In genomic region chr2:61811507-61812421, GRCm38 (mm10) we compare ENCODE assay signal across 7 mouse cellular contexts. TPM values are rescaled to one million over a fixed set of nuclear protein-coding genes. Genes with fewer than 3 reads are reported as not detected.
DNase-seq lines count a peak whose midpoint lies in the region; ATAC-seq and TF ChIP-seq lines count a peak whose summit lies in the region.

No protein-coding gene starts in this region.

- peak overlapping the region; percentile 84 for H3K4me2 ChIP-seq in intestine, postnatal 0 days (replicated peaks; ENCODE audit: low read depth)

- no peaks in the 10 kb centered on the region for H3K36me3 ChIP-seq in spleen, adult 2 months (ENCODE audit: control insufficient read depth, insufficient read depth, low read length)
- no peaks in the 10 kb centered on the region for H3K36me3 ChIP-seq in intestine, postnatal 0 days (ENCODE audit: control insufficient read depth, insufficient read depth)
- no peaks in the 10 kb centered on the region for H3K36me3 ChIP-seq in megakaryocyte, embryonic 14.5 days (replicated peaks; ENCODE audit: low read length)
- no peaks in the 10 kb centered on the region for H3K36me3 ChIP-seq in small intestine, adult 2 months (ENCODE audit: control insufficient read depth, insufficient read depth, low read length)

- intact Hi-C loops in gastrocnemius, postnatal 14 days (cut with DNase I; ENCODE audit: low total_unique reads): no loop called here

- H3K27ac ChIP-seq in spleen, adult 2 months (ENCODE audit: insufficient read depth, low read length): no peak overlapping the region
- H3K27ac ChIP-seq in intestine, postnatal 0 days (ENCODE audit: low read depth, low read length): no peak overlapping the region
- no peak overlapping the region for H3K27ac ChIP-seq in small intestine, adult 2 months (ENCODE audit: insufficient read depth, low read depth, low read length)

- TF ChIP-seq POLR2A in spleen, adult 2 months (IDR thresholded peaks at IDR 0.05; ENCODE audit: low read depth, low read length): no peak
- TF ChIP-seq POLR2A in small intestine, adult 2 months (IDR thresholded peaks at IDR 0.05; ENCODE audit: low read depth, low read length): no peak

- peaks cover 17% of the 10 kb centered on the region for H3K4me1 ChIP-seq in spleen, adult 2 months (ENCODE audit: control insufficient read depth, insufficient read depth, insufficient read length)
- peaks cover 5% of the 10 kb centered on the region; the same call in 1 of the 2 replicates for H3K4me1 ChIP-seq in intestine, postnatal 0 days (replicated peaks; ENCODE audit: control insufficient read depth, insufficient read depth, low read length)
- peaks cover 47% of the 10 kb centered on the region for H3K4me1 ChIP-seq in megakaryocyte, embryonic 14.5 days
- peaks cover 12% of the 10 kb centered on the region for H3K4me1 ChIP-seq in small intestine, adult 2 months (ENCODE audit: control insufficient read depth, insufficient read depth, insufficient read length, low read length)

- H3K9me3 ChIP-seq in intestine, postnatal 0 days (ENCODE audit: control insufficient read depth): no peaks in the 10 kb centered on the region
- peaks cover 7% of the 10 kb centered on the region for H3K9me3 ChIP-seq in megakaryocyte, embryonic 14.5 days

- no peak for DNase-seq in spleen, adult 2 months (ENCODE audit: low read depth in 1 of 2, low spot score in 2 of 2)
- no peak for DNase-seq in spleen, postnatal 4 days (ENCODE audit: low spot score in 2 of 2)
- peak; percentile 74 to 79 for DNase-seq in cerebellum, postnatal 10 days
- DNase-seq in gastrocnemius, postnatal 14 days: peak; percentile 51

- no peak for TF ChIP-seq CTCF in spleen, adult 2 months (IDR thresholded peaks at IDR 0.05; ENCODE audit: extremely low read depth, insufficient read depth, insufficient read length, insufficient replicate concordance)
- TF ChIP-seq CTCF in intestine, postnatal 0 days (IDR thresholded peaks at IDR 0.05; ENCODE audit: low read depth): peak; percentile 34
- no peak for TF ChIP-seq CTCF in small intestine, adult 2 months (IDR thresholded peaks at IDR 0.05; ENCODE audit: extremely low read depth, insufficient read length, insufficient replicate concordance, low read depth, low read length)

- ATAC-seq in intestine, postnatal 0 days: peak; percentile 62

- peak overlapping the region; percentile 28; the same call in 1 of the 2 replicates for H3K9ac ChIP-seq in intestine, postnatal 0 days (ENCODE audit: low read depth, low read length)

- H3K4me3 ChIP-seq in spleen, adult 2 months (ENCODE audit: extremely low read depth, insufficient read depth, insufficient read length): peak overlapping the region; percentile 39; the same call in 1 of the 2 replicates
- H3K4me3 ChIP-seq in intestine, postnatal 0 days (ENCODE audit: low read depth, low read length): peak overlapping the region; percentile 46
- H3K4me3 ChIP-seq in megakaryocyte, embryonic 14.5 days (replicated peaks): peak overlapping the region; percentile 92
- peak overlapping the region; percentile 60 for H3K4me3 ChIP-seq in small intestine, adult 2 months (ENCODE audit: low read depth, low read length)

- peaks cover 60% of the 10 kb centered on the region for H3K27me3 ChIP-seq in spleen, adult 2 months (ENCODE audit: control insufficient read depth, insufficient read depth, low read length)
- H3K27me3 ChIP-seq in intestine, postnatal 0 days (replicated peaks; ENCODE audit: control insufficient read depth, insufficient read depth, low read length): peaks cover 95% of the 10 kb centered on the region
- peaks cover 94% of the 10 kb centered on the region for H3K27me3 ChIP-seq in megakaryocyte, embryonic 14.5 days (replicated peaks)
- H3K27me3 ChIP-seq in small intestine, adult 2 months (ENCODE audit: control insufficient read depth, insufficient read depth, low read length): peaks cover 77% of the 10 kb centered on the region

- 2% methylated on average over 120 of the region's 121 CpGs for WGBS in spleen, adult 2 months
- WGBS in intestine, postnatal 0 days: under 1% methylated on average over 121 of the region's 121 CpGs
- 2% methylated on average over 121 of the region's 121 CpGs for WGBS in small intestine, adult 2 months

RNA-seq across cellular contexts. Expression of gene Tbr1, which starts 9.0 kb away (rescaled TPM):
- 0.05 and 0.11 TPM in 2 replicates for polyA plus RNA-seq in spleen, adult 2 months (2012; rRNA removed)
- total RNA-seq in gastrocnemius, postnatal 14 days (2021): under 1 TPM in 1 of 2 experiments, not detected in 1; 0.10 TPM
- polyA plus RNA-seq in intestine, postnatal 0 days (2015; fragmentation: Nextera tagmentation; extraction: Ambion mirVana): not detected in 2 replicates
- polyA plus RNA-seq in megakaryocyte, embryonic 14.5 days (2012; ENCODE audit: insufficient read depth, low replicate concordance): 0.38 TPM in 1 of 2 replicates, not detected in the other
- polyA plus RNA-seq in small intestine, adult 2 months (2012; rRNA removed): not detected in 2 replicates

Comparison
In these comparisons a context has a peak if more than half of its experiments do, and no peak if none do; other contexts are left out.
1. DNase-seq: peak in cerebellum, postnatal 10 days (2 of 2) and gastrocnemius, postnatal 14 days (single experiment); none in spleen, adult 2 months (0 of 2) and spleen, postnatal 4 days (0 of 2).
2. H3K4me3 ChIP-seq: peak in every context shown above with its lines; median percentile 92 in megakaryocyte, embryonic 14.5 days; 60 in small intestine, adult 2 months; 46 in intestine, postnatal 0 days; 39 in spleen, adult 2 months.